Mouse (Mus musculus) MEL (cell line): ENCODE results near the gene Hoxb7. TPM values are rescaled to one million over a fixed set of nuclear protein-coding genes. Genes with fewer than 3 reads are reported as not detected.

Source experiments
- DNase-seq: peaks from one replicate; pipeline ENCODE4 v3.0.0; 2011; ENCODE audit warnings: low read depth, low spot score
- H3K27ac ChIP-seq: 2 replicates; pipeline ENCODE4 v1.5.1; 2012; ENCODE audit warnings: low read depth, mild to moderate bottlenecking, control low read depth, low read length, moderate library complexity; ENCODE audit not compliant: control insufficient read depth
- H3K27me3 ChIP-seq, 2 experiments: fragments of 150-350 bp in 1 of 2; sonication (generic) in 1 of 2; 2 replicates each; pipeline ENCODE4 v1.6.1; 2012; ENCODE audit warnings: low read length in 2 of 2, mild to moderate bottlenecking in 2 of 2, improper control_type of control experiment in 1 of 2, moderate library complexity in 1 of 2; ENCODE audit not compliant: insufficient read depth in 2 of 2, control insufficient read depth in 1 of 2
- H3K36me3 ChIP-seq, 2 experiments: 2 replicates each; pipeline ENCODE4 v1.6.1; 2012 to 2014; ENCODE audit warnings: low read length in 2 of 2, improper control_type of control experiment in 1 of 2, inconsistent platforms in 1 of 2, mild to moderate bottlenecking in 1 of 2; ENCODE audit not compliant: insufficient read depth in 2 of 2, control insufficient read depth in 1 of 2
- H3K4me1 ChIP-seq, 2 experiments: fragments of 150-350 bp in 1 of 2; sonication (generic) in 1 of 2; 2 replicates each; pipeline ENCODE4 v1.6.1; 2012; ENCODE audit warnings: low read length in 2 of 2, improper control_type of control experiment in 1 of 2, mild to moderate bottlenecking in 1 of 2; ENCODE audit not compliant: insufficient read depth in 2 of 2, control insufficient read depth in 1 of 2
- H3K4me3 ChIP-seq, 2 experiments: fragments of 150-350 bp in 1 of 2; sonication (generic) in 1 of 2; 2 replicates each; pipeline ENCODE4 v1.5.1; 2012; ENCODE audit warnings: low read depth in 2 of 2, low read length in 2 of 2, mild to moderate bottlenecking in 2 of 2, moderate library complexity in 2 of 2, control low read depth in 1 of 2, improper control_type of control experiment in 1 of 2; ENCODE audit not compliant: control insufficient read depth in 1 of 2, insufficient read depth in 1 of 2
- H3K79me2 ChIP-seq: 2 replicates; pipeline ENCODE4 v1.6.1; 2012; ENCODE audit warnings: mild to moderate bottlenecking, low read length, moderate library complexity; ENCODE audit not compliant: control insufficient read depth, poor library complexity, insufficient read depth
- H3K9ac ChIP-seq: 2 replicates; pipeline ENCODE4 v1.6.1; 2012; ENCODE audit warnings: low read depth, mild to moderate bottlenecking, control low read depth, low read length, moderate library complexity; ENCODE audit not compliant: control insufficient read depth, poor library complexity, severe bottlenecking
- H3K9me3 ChIP-seq: fragments of 150-350 bp; sonication (generic); replicated peaks from 2 replicates; pipeline ENCODE4 v1.6.1; 2012; ENCODE audit warnings: mild to moderate bottlenecking, low read length, improper control_type of control experiment, moderate library complexity; ENCODE audit not compliant: insufficient read depth
- BHLHE40 ChIP-seq: IDR thresholded peaks from 2 replicates; pipeline ENCODE4 v1.6.1; 2012; ENCODE audit warnings: low read depth, mild to moderate bottlenecking, inconsistent platforms, low read length, improper control_type of control experiment, borderline replicate concordance
- CTCF ChIP-seq, 3 experiments: IDR thresholded peaks in 2 of 3; conservative IDR thresholded peaks in 1 of 3; 2 replicates each; pipeline ENCODE4 v1.5.1; 2011 to 2012; ENCODE audit warnings: low read length in 3 of 3, low read depth in 2 of 3, mild to moderate bottlenecking in 2 of 3, improper control_type of control experiment in 1 of 3, inconsistent platforms in 1 of 3, mixed read lengths in 1 of 3, moderate library complexity in 1 of 3; ENCODE audit not compliant: control insufficient read depth in 1 of 3, insufficient read depth in 1 of 3, poor library complexity in 1 of 3, severe bottlenecking in 1 of 3
- E2F4 ChIP-seq: IDR thresholded peaks from 2 replicates; pipeline ENCODE4 v1.6.1; 2011; ENCODE audit warnings: low read depth, low read length, improper control_type of control experiment, borderline replicate concordance
- ELF1 ChIP-seq: IDR thresholded peaks from 2 replicates; pipeline ENCODE4 v1.6.1; 2014; ENCODE audit warnings: low read depth, mild to moderate bottlenecking, inconsistent platforms, low read length, improper control_type of control experiment, moderate library complexity
- EP300 ChIP-seq, 2 experiments: IDR thresholded peaks; 2 replicates each; pipeline ENCODE4 v1.6.1; 2011; ENCODE audit warnings: improper control_type of control experiment in 2 of 2, low read length in 2 of 2, low read depth in 1 of 2, mild to moderate bottlenecking in 1 of 2
- GATA1 ChIP-seq: IDR thresholded peaks from 2 replicates; pipeline ENCODE4 v1.6.1; 2011; ENCODE audit warnings: low read depth, low read length, improper control_type of control experiment
- HCFC1 ChIP-seq: IDR thresholded peaks from 2 replicates; pipeline ENCODE4 v1.6.1; 2012; ENCODE audit warnings: low read depth, mild to moderate bottlenecking, inconsistent platforms, low read length, improper control_type of control experiment, moderate library complexity
- JUND ChIP-seq: IDR thresholded peaks from 2 replicates; pipeline ENCODE4 v1.6.1; 2011; ENCODE audit warnings: low read depth, mild to moderate bottlenecking, improper control_type of control experiment, low read length
- MEF2A ChIP-seq: IDR thresholded peaks from 2 replicates; pipeline ENCODE4 v1.6.1; 2014; ENCODE audit warnings: low read depth, mild to moderate bottlenecking, inconsistent platforms, low read length, improper control_type of control experiment; ENCODE audit not compliant: poor library complexity, insufficient replicate concordance, severe bottlenecking; ENCODE audit errors: extremely low read depth
- POLR2A ChIP-seq, 2 experiments: IDR thresholded peaks; 2 replicates each; pipeline ENCODE4 v1.6.1; 2011 to 2012; ENCODE audit warnings: low read length in 2 of 2, mild to moderate bottlenecking in 2 of 2, control low read depth in 1 of 2, improper control_type of control experiment in 1 of 2, low read depth in 1 of 2, moderate library complexity in 1 of 2; ENCODE audit not compliant: control insufficient read depth in 1 of 2, insufficient read depth in 1 of 2, poor library complexity in 1 of 2
- POLR2AphosphoS5 ChIP-seq: IDR thresholded peaks from 2 replicates; pipeline ENCODE4 v1.6.1; 2012; ENCODE audit warnings: low read depth, borderline replicate concordance, mild to moderate bottlenecking, inconsistent platforms, low read length, moderate library complexity, mixed read lengths
- RCOR1 ChIP-seq: IDR thresholded peaks from 2 replicates; pipeline ENCODE4 v1.6.1; 2012; ENCODE audit warnings: low read depth, mild to moderate bottlenecking, inconsistent platforms, low read length, improper control_type of control experiment
- TBP ChIP-seq: IDR thresholded peaks from 2 replicates; pipeline ENCODE4 v1.8.0; 2011; ENCODE audit warnings: low read depth, low read length, improper control_type of control experiment
- TCF12 ChIP-seq: IDR thresholded peaks from 2 replicates; pipeline ENCODE4 v1.6.1; 2014; ENCODE audit warnings: low read depth, mild to moderate bottlenecking, inconsistent platforms, low read length, improper control_type of control experiment, moderate library complexity
- USF2 ChIP-seq, 2 experiments: IDR thresholded peaks; 2 replicates each; pipeline ENCODE4 v1.6.1; 2011 to 2012; ENCODE audit warnings: improper control_type of control experiment in 2 of 2, low read length in 2 of 2, borderline replicate concordance in 1 of 2, inconsistent platforms in 1 of 2, low read depth in 1 of 2, mild to moderate bottlenecking in 1 of 2; ENCODE audit not compliant: insufficient read depth in 1 of 2
- polyA plus RNA-seq, 2 experiments: library from polyadenylated mRNA; stranded (reverse) in 1 of 2; unstranded in 1 of 2; fragments of >175 nt in 1 of 2; fragments of >200 nt in 1 of 2; gene quantifications; 2 replicates each; pipeline versions ENCODE4 v1.2.1 to v1.2.4; 2012; ENCODE audit warnings: low replicate concordance in 2 of 2, low read depth in 1 of 2; ENCODE audit not compliant: insufficient read length in 2 of 2, insufficient read depth in 1 of 2, missing spikeins in 1 of 2
- total RNA-seq: library from RNA; depleted of rRNA; stranded (reverse); fragments of 300-350 nt; gene quantifications from 2 replicates; pipeline ENCODE4 v1.2.3, GENCODE M21; 2012

Gene Hoxb7
- total and polyA plus RNA-seq, 3 experiments = not detected

GRCm38 (mm10) chr11:96333241-96334001 is 47.0 kb downstream of the Hoxb7 start:
- no peaks in the 10 kb centered on the region for H3K36me3 ChIP-seq
- H3K4me3 ChIP-seq = no peak overlapping the region
- H3K9ac ChIP-seq = no peak overlapping the region
- H3K79me2 ChIP-seq = no peaks in the 10 kb centered on the region
- no peak overlapping the region for H3K27ac ChIP-seq
- no peaks in the 10 kb centered on the region for H3K9me3 ChIP-seq
- H3K27me3 ChIP-seq = peaks cover 7 to 8% of the 10 kb centered on the region in 2 experiments
- DNase-seq = no peak
- TF ChIP-seq USF2 (IDR thresholded peaks at IDR 0.05; ENCODE audit: borderline replicate concordance in 1 of 2, insufficient read depth in 1 of 2, low read depth in 1 of 2, low read length in 2 of 2) = no peak
- TF ChIP-seq CTCF (IDR thresholded peaks at IDR 0.05 in 2 of 3, conservative IDR thresholded peaks at IDR 0.05 in 1 of 3; ENCODE audit: control insufficient read depth in 1 of 3, insufficient read depth in 1 of 3, low read depth in 2 of 3, low read length in 3 of 3, poor library complexity in 1 of 3, severe bottlenecking in 1 of 3) = no peak
- no peak for TF ChIP-seq MEF2A
- TF ChIP-seq BHLHE40 = no peak
- TF ChIP-seq GATA1 = no peak
- no peak for TF ChIP-seq EP300 (IDR thresholded peaks at IDR 0.05; ENCODE audit: low read depth in 1 of 2, low read length in 2 of 2)
- no peaks in the 10 kb centered on the region for H3K4me1 ChIP-seq

- TF ChIP-seq HCFC1 = no peak
- TF ChIP-seq RCOR1 = no peak
- TF ChIP-seq JUND = no peak
- Histone ChIP-seq H3K4me1 (no peaks in the 10 kb centered on the region), H3K79me2 (no peaks in the 10 kb centered on the region), H3K9me3 (no peaks in the 10 kb centered on the region), H3K4me3 (no peak overlapping the region), H3K9ac (no peak overlapping the region), H3K27ac (no peak overlapping the region), H3K36me3 (no peaks in the 10 kb centered on the region), H3K27me3 (peaks cover 7 to 8% of the 10 kb centered on the region in 2 experiments)
- DNase-seq = no peak
These were observed 47.6 kb downstream of the Hoxb7 start for GRCm38 (mm10) chr11:96334002-96334364.

DNA sequence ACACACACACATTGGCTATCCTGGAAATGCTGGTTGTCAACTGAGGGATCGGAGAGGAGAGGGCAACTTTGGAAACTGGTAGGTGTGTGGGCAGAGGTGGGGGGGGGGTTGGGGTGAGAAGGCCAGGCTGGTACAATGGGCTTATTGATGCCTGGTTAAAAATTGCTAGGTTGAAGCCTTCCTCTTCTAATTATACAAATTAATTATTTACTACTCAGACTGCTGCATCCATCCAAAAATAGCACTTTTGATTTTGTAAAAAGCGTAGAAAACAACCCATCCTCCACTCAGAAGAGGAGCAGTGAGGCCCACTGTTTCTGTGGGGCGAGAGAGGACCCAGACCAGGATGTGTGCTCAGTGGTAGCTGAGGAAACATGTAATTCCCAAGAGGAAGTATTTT is 48.6 kb downstream of the Hoxb7 start:
- TF ChIP-seq TCF12 = no peak
- TF ChIP-seq POLR2AphosphoS5 = no peak
- TF ChIP-seq ELF1 = no peak
- TF ChIP-seq POLR2A (IDR thresholded peaks at IDR 0.05; ENCODE audit: control insufficient read depth in 1 of 2, insufficient read depth in 1 of 2, low read depth in 1 of 2, low read length in 2 of 2, poor library complexity in 1 of 2) = no peak
- TF ChIP-seq CTCF (IDR thresholded peaks at IDR 0.05 in 2 of 3, conservative IDR thresholded peaks at IDR 0.05 in 1 of 3; ENCODE audit: control insufficient read depth in 1 of 3, insufficient read depth in 1 of 3, low read depth in 2 of 3, low read length in 3 of 3, poor library complexity in 1 of 3, severe bottlenecking in 1 of 3) = no peak
- TF ChIP-seq TBP = no peak
- no peak for TF ChIP-seq E2F4
- H3K36me3 ChIP-seq = no peaks in the 10 kb centered on the region
- H3K4me1 ChIP-seq = no peaks in the 10 kb centered on the region
- H3K27ac ChIP-seq = no peak overlapping the region
- DNase-seq = no peak
- no peaks in the 10 kb centered on the region for H3K9me3 ChIP-seq
- H3K4me3 ChIP-seq = no peak overlapping the region
- no peak overlapping the region for H3K9ac ChIP-seq
- peaks cover 7 to 8% of the 10 kb centered on the region in 2 experiments for H3K27me3 ChIP-seq
- H3K79me2 ChIP-seq = no peaks in the 10 kb centered on the region
